Mouse (Mus musculus) heart, embryonic 14.5 days (tissue): ENCODE results near the gene Dock8. TPM values are rescaled to one million over a fixed set of nuclear protein-coding genes. Genes with fewer than 3 reads are reported as not detected.

ENCODE experiments used
- ATAC-seq: fragments of 200-750 bp; cut with Nextera tagmentation; 2 replicates; pipeline ENCODE4 v1.8.0; 2017; ENCODE audit warnings: low read depth, moderate TSS enrichment; ENCODE audit not compliant: insufficient number of reproducible peaks, insufficient read depth, low FRiP score
- H3K27ac ChIP-seq, 2 experiments: fragments of 200-500 bp in 1 of 2; fragments of 300-500 bp in 1 of 2; sonication (generic) in 1 of 2; replicated peaks in 1 of 2; 2 replicates each; pipeline ENCODE4 v1.5.1; 2012 to 2014; ENCODE audit warnings: low read depth in 2 of 2, low read length in 2 of 2, control low read depth in 1 of 2, mild to moderate bottlenecking in 1 of 2, mixed read lengths in 1 of 2; ENCODE audit not compliant: control insufficient read depth in 1 of 2, insufficient read depth in 1 of 2
- H3K27me3 ChIP-seq: fragments of 300-500 bp; sonication (generic); 2 replicates; pipeline ENCODE4 v1.6.1; 2014; ENCODE audit warnings: mild to moderate bottlenecking, low read length, control low read depth; ENCODE audit not compliant: control insufficient read depth, insufficient read depth
- H3K36me3 ChIP-seq: fragments of 300-500 bp; sonication (generic); 2 replicates; pipeline ENCODE4 v1.6.1; 2014; ENCODE audit warnings: mild to moderate bottlenecking, control low read depth, low read length, mixed read lengths; ENCODE audit not compliant: control insufficient read depth, insufficient read depth
- H3K4me1 ChIP-seq, 2 experiments: fragments of 200-500 bp in 1 of 2; fragments of 300-500 bp in 1 of 2; sonication (generic) in 1 of 2; 2 replicates each; pipeline ENCODE4 v1.6.1; 2012 to 2014; ENCODE audit warnings: low read length in 2 of 2, control low read depth in 1 of 2, mixed read lengths in 1 of 2; ENCODE audit not compliant: control insufficient read depth in 2 of 2, insufficient read depth in 2 of 2
- H3K4me2 ChIP-seq: fragments of 300-500 bp; sonication (generic); 2 replicates; pipeline ENCODE4 v1.6.1; 2014; ENCODE audit warnings: mild to moderate bottlenecking, low read length
- H3K4me3 ChIP-seq, 2 experiments: fragments of 200-500 bp in 1 of 2; fragments of 300-500 bp in 1 of 2; sonication (generic) in 1 of 2; 2 replicates each; pipeline ENCODE4 v1.5.1; 2012 to 2014; ENCODE audit warnings: low read length in 2 of 2, mild to moderate bottlenecking in 2 of 2, control low read depth in 1 of 2, low read depth in 1 of 2, moderate library complexity in 1 of 2; ENCODE audit not compliant: control insufficient read depth in 1 of 2, insufficient read depth in 1 of 2
- H3K9ac ChIP-seq: fragments of 300-500 bp; sonication (generic); 2 replicates; pipeline ENCODE4 v1.6.1; 2014; ENCODE audit warnings: mild to moderate bottlenecking, low read length
- H3K9me3 ChIP-seq: fragments of 300-500 bp; sonication (generic); 2 replicates; pipeline ENCODE4 v1.6.1; 2016; ENCODE audit warnings: low read length, control low read depth; ENCODE audit not compliant: control insufficient read depth
- WGBS: fragments of 180-500 bp; shearing (Covaris S2); extraction: QIAGEN DNeasy Blood & Tissue Kit; methylation state at CpG from one replicate; pipeline ENCODE4 v1.1.7; 2014; 5-methylcytosine and 5-hydroxymethylcytosine counted together
- polyA plus RNA-seq: library from polyadenylated mRNA; unstranded; fragments of >200 nt; fragmentation: Nextera tagmentation; extraction: Ambion mirVana; gene quantifications from 2 replicates; pipeline ENCODE4 v1.2.1, GENCODE M21; 2014

Gene Dock8
- polyA plus RNA-seq, 1 experiment from 2014 or later = 4.6 TPM

DNA sequence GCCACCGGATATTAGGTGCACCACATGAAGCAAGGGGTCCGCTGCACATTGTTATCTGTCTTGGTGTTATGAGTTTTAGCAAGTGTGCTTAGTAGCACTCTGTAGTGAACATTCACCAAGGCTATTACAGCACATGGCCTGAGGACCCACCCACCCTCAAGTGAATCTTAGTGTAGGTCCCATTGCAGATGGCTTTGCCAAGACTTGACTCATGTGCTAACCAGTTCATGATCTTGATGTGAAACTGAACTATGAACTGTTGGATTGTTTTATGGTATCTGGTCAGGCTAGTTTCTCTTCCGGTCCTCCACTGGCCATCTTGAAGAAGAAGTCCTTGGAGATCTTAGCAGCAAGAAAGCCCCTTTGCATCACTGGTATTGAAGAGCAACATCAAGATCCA, 162.9 kb downstream of the Dock8 start:
- 87% methylated on average over 3 of the region's 3 CpGs for WGBS
- H3K27ac ChIP-seq = no peak overlapping the region
- H3K4me3 ChIP-seq = no peak overlapping the region
- H3K4me2 ChIP-seq = no peak overlapping the region
- ATAC-seq = no peak
- H3K9me3 ChIP-seq = 0 out of 2 replicates have a peak, but pooled peaks cover 2% of the 10 kb centered on the region
- H3K4me1 ChIP-seq = peaks cover 0 to 5% of the 10 kb centered on the region in 2 experiments; a peak in 1 of 4 replicates
- no peak overlapping the region for H3K9ac ChIP-seq
- H3K27me3 ChIP-seq = no peaks in the 10 kb centered on the region
- no peaks in the 10 kb centered on the region for H3K36me3 ChIP-seq

DNA sequence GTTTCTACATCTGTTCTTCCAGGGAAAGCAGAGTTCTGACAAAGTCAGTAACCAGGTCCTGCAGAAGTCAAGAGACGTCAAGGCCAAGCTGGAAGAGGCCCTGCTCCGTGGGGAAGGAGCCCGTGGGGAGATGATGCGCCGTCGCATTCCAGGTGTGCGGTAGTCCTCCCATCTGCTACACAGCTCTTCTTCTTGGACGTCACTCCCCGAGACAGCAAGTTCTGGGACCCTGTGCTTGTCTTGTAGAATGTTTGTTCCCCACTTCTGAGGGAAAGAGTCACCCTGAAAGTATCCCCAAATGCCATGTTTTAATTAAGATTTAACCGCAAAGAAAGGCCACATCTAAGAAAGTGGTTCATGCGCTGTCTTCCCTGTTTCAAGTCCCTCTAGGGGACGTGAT, 164.1 kb downstream of the Dock8 start:
- Histone ChIP-seq H3K4me1 (peaks cover 0 to 5% of the 10 kb centered on the region in 2 experiments; a peak in 1 of 4 replicates), H3K9ac (no peak overlapping the region), H3K27me3 (no peaks in the 10 kb centered on the region), H3K27ac (no peak overlapping the region), H3K9me3 (0 out of 2 replicates have a peak, but pooled peaks cover 2% of the 10 kb centered on the region), H3K4me2 (no peak overlapping the region), H3K36me3 (no peaks in the 10 kb centered on the region), H3K4me3 (no peak overlapping the region)
- ATAC-seq = no peak
- WGBS = 89% methylated on average over 12 of the region's 12 CpGs

DNA sequence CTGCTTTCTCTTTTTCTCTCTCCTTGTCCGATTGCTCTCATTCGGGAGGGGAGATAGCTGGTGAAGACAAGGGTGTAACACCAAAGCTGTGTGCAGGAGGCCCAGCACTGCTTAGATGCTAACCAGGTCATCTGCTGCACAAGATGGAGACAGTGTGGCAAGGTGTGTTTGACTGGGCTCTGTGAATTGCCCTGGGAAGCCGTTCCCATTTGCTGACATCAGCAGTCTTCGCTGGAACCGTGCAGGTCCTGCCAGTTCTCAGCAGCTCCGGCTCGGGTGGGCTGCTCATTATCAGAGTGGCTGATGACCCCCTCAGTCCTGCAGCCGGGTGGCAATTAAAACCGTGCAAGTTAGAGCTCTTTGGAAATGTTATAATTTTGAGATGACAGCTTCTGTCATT, 167.1 kb downstream of the Dock8 start:
- no peak for ATAC-seq
- Histone ChIP-seq H3K4me2 (no peak overlapping the region), H3K27me3 (no peaks in the 10 kb centered on the region), H3K9me3 (no peaks in the 10 kb centered on the region), H3K9ac (no peak overlapping the region), H3K27ac (no peak overlapping the region), H3K4me1 (peaks cover 0 to 5% of the 10 kb centered on the region in 2 experiments; a peak in 1 of 4 replicates), H3K36me3 (no peaks in the 10 kb centered on the region), H3K4me3 (no peak overlapping the region)
- 68% methylated on average over 9 of the region's 9 CpGs for WGBS

DNA sequence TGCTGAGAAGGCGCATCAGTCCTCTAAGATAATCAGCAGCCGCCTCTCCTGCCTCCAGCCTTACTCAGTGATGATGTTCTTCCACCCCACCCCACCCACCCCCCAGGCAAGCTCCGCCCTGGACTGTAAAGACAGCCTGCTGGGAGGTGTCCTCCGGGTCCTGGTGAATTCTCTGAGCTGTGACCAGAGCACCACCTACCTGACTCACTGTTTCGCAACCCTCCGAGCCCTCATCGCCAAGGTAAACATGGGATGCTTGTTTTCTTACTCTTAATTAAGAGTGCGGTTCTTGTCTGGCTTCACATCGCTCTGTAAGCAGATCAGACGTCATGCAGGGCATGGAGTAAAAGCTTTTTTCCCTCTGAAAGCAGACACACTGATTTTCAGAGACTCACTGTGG, 172.1 kb downstream of the Dock8 start:
- ATAC-seq = no peak
- Histone ChIP-seq H3K27me3 (no peaks in the 10 kb centered on the region), H3K4me2 (no peak overlapping the region), H3K4me1 (peaks cover 0 to under 1% of the 10 kb centered on the region in 2 experiments; a peak in 1 of 4 replicates), H3K27ac (no peak overlapping the region), H3K4me3 (no peak overlapping the region), H3K9ac (no peak overlapping the region), H3K9me3 (no peaks in the 10 kb centered on the region), H3K36me3 (no peaks in the 10 kb centered on the region)
- 50% methylated on average over 10 of the region's 10 CpGs for WGBS

DNA sequence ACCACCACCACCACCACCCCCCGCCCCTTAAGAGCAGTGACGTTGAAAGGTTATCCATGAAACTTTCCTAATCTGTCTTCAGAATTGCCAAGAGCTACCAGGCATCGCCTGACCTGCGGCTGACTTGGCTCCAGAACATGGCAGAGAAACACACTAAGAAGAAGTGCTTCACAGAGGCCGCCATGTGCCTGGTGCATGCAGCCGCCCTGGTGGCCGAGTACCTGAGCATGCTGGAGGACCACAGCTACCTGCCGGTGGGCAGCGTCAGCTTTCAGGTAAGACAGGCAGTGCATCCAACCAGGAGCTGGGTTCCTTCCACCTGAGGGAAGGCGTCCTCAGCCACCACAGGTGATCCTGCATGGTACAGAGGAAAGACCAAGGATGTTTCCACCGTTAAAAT, 177.4 kb downstream of the Dock8 start:
- Histone ChIP-seq H3K27ac (no peak overlapping the region), H3K4me2 (no peak overlapping the region), H3K4me1 (peaks cover 9 to 14% of the 10 kb centered on the region in 2 experiments), H3K9me3 (no peaks in the 10 kb centered on the region), H3K27me3 (no peaks in the 10 kb centered on the region), H3K4me3 (no peak overlapping the region), H3K36me3 (no peaks in the 10 kb centered on the region), H3K9ac (no peak overlapping the region)
- 84% methylated on average over 11 of the region's 11 CpGs for WGBS
- ATAC-seq = no peak

DNA sequence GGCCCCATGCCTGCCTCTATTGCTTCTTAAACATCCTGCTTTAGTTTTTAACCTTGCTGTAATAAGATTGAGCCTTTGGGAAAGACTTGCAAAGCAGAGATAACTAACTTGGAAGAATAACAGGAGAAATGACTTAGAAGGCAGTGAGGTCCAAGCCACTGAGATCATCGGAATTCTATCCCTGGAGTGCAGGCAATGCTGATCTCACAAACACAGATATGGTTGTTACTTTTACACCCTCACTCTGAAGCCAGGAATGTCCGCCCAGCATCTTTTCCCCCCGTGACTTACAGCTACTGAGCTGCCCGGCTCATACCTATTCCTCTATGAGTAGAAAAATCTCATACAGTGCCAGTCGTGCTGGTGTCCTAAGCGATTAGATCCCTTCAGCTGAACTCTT, 180.7 kb downstream of the Dock8 start:
- H3K9ac ChIP-seq = no peak overlapping the region
- WGBS = 19% methylated on average over 6 of the region's 6 CpGs
- H3K4me2 ChIP-seq = no peak overlapping the region
- H3K36me3 ChIP-seq = no peaks in the 10 kb centered on the region
- peaks cover 12 to 14% of the 10 kb centered on the region in 2 experiments for H3K4me1 ChIP-seq
- H3K27ac ChIP-seq = peak overlapping the region; percentile 61 to 84
- no peak overlapping the region for H3K4me3 ChIP-seq
- H3K9me3 ChIP-seq = no peaks in the 10 kb centered on the region
- H3K27me3 ChIP-seq = no peaks in the 10 kb centered on the region
- peak; percentile 39; the same call in 1 of the 2 replicates for ATAC-seq

DNA sequence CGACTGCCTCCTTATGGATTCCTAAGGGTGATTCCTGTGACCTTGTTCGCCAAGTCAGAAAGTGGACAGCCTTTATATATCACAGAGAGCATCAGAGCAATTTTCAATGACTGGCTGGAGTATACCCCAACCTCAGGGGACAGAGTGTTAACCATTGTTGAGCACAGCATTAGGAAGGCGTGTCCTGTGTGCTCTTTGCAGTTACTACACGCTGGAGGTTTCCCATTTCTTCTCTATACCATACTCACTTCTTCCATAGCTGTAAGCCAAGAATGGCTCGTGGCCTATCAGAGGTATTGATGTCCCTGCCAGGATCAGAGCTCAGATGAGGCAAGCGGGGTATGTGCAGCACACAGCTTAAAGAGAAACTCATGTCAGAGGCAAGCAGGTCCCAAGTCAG, 181.2 kb downstream of the Dock8 start:
- H3K4me2 ChIP-seq = no peak overlapping the region
- WGBS = 63% methylated on average over 6 of the region's 6 CpGs
- H3K27ac ChIP-seq = peak overlapping the region; percentile 61 to 84

DNA sequence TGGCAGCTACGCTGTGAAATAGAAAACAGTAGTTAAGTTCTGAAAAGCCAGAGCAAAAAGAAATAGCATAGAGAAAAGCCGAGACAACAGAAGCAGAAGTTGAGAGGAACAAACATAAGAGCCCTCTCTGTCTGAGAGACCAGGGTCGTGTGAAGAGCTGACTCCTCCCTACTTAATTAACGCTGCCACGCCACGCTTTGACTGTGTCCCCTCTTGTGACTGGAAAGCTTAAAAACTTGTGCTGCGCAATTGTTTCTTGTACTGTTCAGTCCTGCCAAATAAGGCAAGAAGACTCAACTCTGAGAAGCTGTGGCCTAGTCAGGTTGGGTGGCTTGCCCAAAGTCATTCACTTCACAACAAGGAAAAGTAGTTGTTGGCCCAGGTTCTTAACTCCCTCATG, 184.7 kb downstream of the Dock8 start:
- Histone ChIP-seq H3K36me3 (no peaks in the 10 kb centered on the region), H3K4me3 (no peak overlapping the region), H3K27ac (peak overlapping the region; percentile 20 to 66; a peak in 1 of 4 replicates), H3K9me3 (no peaks in the 10 kb centered on the region), H3K27me3 (no peaks in the 10 kb centered on the region), H3K4me2 (no peak overlapping the region), H3K4me1 (peaks cover 34 to 38% of the 10 kb centered on the region in 2 experiments), H3K9ac (no peak overlapping the region)
- WGBS = 81% methylated on average over 7 of the region's 7 CpGs
- no peak for ATAC-seq

More for the DNA sequence above, 181.2 kb downstream of the Dock8 start:
- Histone ChIP-seq H3K9me3 (no peaks in the 10 kb centered on the region), H3K27me3 (no peaks in the 10 kb centered on the region), H3K9ac (no peak overlapping the region), H3K36me3 (no peaks in the 10 kb centered on the region), H3K4me3 (no peak overlapping the region), H3K4me1 (peaks cover 13 to 19% of the 10 kb centered on the region in 2 experiments)
- ATAC-seq = peak; percentile 34; the same call in 1 of the 2 replicates
